Mouse (Mus musculus) hindbrain, embryonic 13.5 days (tissue): ENCODE results near the gene Cryaa. TPM values are rescaled to one million over a fixed set of nuclear protein-coding genes. Genes with fewer than 3 reads are reported as not detected.
"Not testable (repeated sequence)": the region's sequence is repeated elsewhere in the genome, so short reads cannot be mapped to it uniquely, and the experiment has no call there.

Experiments
- ATAC-seq: fragments of 200-750 bp; cut with Nextera tagmentation; 2 replicates; pipeline ENCODE4 v1.8.0; 2017; ENCODE audit warnings: moderate TSS enrichment; ENCODE audit not compliant: low FRiP score
- H3K27ac ChIP-seq: fragments of 300-500 bp; sonication (generic); 2 replicates; pipeline ENCODE4 v1.5.1; 2015; ENCODE audit warnings: inconsistent platforms, mild to moderate bottlenecking, moderate library complexity
- H3K27me3 ChIP-seq: fragments of 300-500 bp; sonication (generic); 2 replicates; pipeline ENCODE4 v1.6.1; 2015; ENCODE audit warnings: mild to moderate bottlenecking, inconsistent platforms
- H3K36me3 ChIP-seq: fragments of 300-500 bp; sonication (generic); 2 replicates; pipeline ENCODE4 v1.6.1; 2015; ENCODE audit warnings: mild to moderate bottlenecking, inconsistent platforms
- H3K4me1 ChIP-seq: fragments of 300-500 bp; sonication (generic); replicated peaks from 2 replicates; pipeline ENCODE4 v1.6.1; 2015; ENCODE audit warnings: inconsistent platforms
- H3K4me2 ChIP-seq: fragments of 300-500 bp; sonication (generic); 2 replicates; pipeline ENCODE4 v1.6.1; 2015; ENCODE audit warnings: inconsistent platforms, mild to moderate bottlenecking, moderate library complexity
- H3K4me3 ChIP-seq: fragments of 300-500 bp; sonication (generic); 2 replicates; pipeline ENCODE4 v1.5.1; 2015; ENCODE audit warnings: mild to moderate bottlenecking, inconsistent platforms
- H3K9ac ChIP-seq: fragments of 300-500 bp; sonication (generic); 2 replicates; pipeline ENCODE4 v1.6.1; 2015; ENCODE audit warnings: mild to moderate bottlenecking, inconsistent platforms
- H3K9me3 ChIP-seq: fragments of 300-500 bp; sonication (generic); 2 replicates; pipeline ENCODE4 v1.6.1; 2016; ENCODE audit warnings: inconsistent platforms
- WGBS: fragments of 180-500 bp; shearing (Covaris S2); methylation state at CpG from one replicate; pipeline ENCODE4 v1.1.7; 2015; 5-methylcytosine and 5-hydroxymethylcytosine counted together
- polyA plus RNA-seq: library from polyadenylated mRNA; unstranded; fragments of >200 nt; fragmentation: Nextera tagmentation; extraction: Ambion mirVana; gene quantifications from 2 replicates; pipeline ENCODE4 v1.2.1, GENCODE M21; 2015

Cryaa gene
- polyA plus RNA-seq, 1 experiment from 2014 or later, result not detected

DNA sequence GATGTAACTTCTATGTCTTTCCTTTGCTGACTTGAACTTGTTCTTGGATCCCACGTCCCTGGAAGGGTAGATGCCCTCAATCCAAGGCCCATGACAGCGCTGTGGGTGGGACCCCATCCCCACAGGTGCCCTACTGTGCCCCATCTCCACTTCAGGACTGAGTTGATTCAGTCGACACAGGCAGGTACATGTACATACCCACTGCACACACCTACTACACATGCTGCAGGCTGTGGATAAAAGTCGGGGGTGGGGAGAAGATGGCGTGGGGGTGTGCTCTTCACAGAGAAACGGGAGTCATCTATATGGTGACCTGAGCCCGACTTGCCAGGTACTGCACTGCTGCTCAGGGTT is 16.4 kb downstream of the Cryaa start:
- H3K9me3 ChIP-seq, result no peaks in the 10 kb centered on the region
- H3K9ac ChIP-seq, result no peak overlapping the region
- no peak overlapping the region for H3K27ac ChIP-seq
- H3K4me2 ChIP-seq, result no peak overlapping the region
- no peaks in the 10 kb centered on the region for H3K27me3 ChIP-seq
- peaks cover 26% of the 10 kb centered on the region for H3K4me1 ChIP-seq
- 71% methylated on average over 7 of the region's 7 CpGs for WGBS
- no peaks in the 10 kb centered on the region for H3K36me3 ChIP-seq
- ATAC-seq, result 0 out of 2 replicates have a peak, but pooled peaks have one; percentile 25
- H3K4me3 ChIP-seq, result no peak overlapping the region

DNA sequence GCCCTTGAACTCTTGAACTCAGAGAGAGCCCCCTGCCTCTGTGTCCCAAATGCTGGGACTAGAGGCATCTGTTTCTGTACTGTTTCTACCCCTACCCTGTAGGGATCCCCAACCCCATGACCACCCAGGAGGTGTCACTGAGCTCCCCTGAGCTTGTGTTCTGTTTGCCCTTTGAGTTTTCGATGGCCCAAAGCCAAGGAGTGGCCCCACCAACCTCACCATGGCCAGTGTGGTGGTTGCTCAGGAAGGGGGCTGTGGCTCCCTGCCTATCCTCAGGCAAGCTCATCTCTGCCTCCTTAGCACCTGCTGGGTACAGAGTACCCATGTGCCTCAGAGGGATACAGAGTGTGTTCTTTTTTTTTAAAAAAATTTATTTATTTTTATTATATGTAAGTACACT is 17.3 kb downstream of the Cryaa start:
- 87% methylated on average over 1 of the region's 1 CpGs for WGBS
- Histone ChIP-seq H3K36me3 (no peaks in the 10 kb centered on the region), H3K9ac (no peak overlapping the region), H3K4me2 (no peak overlapping the region), H3K27ac (no peak overlapping the region), H3K27me3 (no peaks in the 10 kb centered on the region), H3K4me3 (no peak overlapping the region), H3K9me3 (no peaks in the 10 kb centered on the region), H3K4me1 (peaks cover 28% of the 10 kb centered on the region)
- no peak for ATAC-seq

DNA sequence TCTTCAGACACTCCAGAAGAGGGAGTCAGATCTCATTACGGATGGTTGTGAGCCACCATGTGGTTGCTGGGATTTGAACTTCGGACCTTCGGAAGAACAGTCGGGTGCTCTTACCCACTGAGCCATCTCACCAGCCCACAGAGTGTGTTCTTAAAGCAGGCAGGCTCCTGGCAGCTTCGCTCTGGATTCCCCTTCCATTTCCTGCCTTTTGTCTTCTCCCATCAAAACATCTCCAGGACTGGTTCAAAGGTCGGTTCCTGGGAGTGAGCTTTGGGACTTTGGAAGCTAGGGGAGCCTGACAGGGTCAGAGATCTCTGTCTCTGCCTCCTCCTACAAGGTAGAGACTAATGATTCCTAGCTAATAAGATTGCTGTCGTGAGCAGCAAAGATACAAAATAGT is 17.7 kb downstream of the Cryaa start:
- H3K4me2 ChIP-seq, H3K27ac ChIP-seq, H3K9ac ChIP-seq, H3K4me3 ChIP-seq, ATAC-seq, H3K27me3 ChIP-seq, H3K36me3 ChIP-seq, H3K9me3 ChIP-seq: not testable (repeated sequence)
- H3K4me1 ChIP-seq, result peaks cover 28% of the 10 kb centered on the region
- 88% methylated on average over 7 of the region's 7 CpGs for WGBS

DNA sequence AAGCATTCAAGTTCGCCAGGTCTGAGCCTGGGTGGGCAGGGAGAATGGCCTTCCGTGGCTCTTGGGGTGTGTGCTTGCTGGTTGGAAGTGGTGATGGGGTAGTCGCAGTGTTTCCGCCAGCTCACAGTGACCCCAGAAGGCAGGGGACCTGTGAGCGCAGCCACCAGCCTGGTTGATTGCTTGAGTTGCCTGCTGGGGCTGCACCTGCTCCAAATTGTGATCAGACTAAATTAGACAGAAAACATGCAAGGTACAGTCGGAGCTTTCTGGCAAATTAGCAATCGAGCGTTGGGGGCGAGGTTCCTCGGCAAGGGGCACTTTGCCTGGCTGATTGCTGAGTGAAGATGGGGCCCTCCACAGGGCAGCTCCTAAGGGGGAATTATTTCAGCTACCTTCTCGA is 20.7 kb downstream of the Cryaa start:
- Histone ChIP-seq H3K27ac (peak overlapping the region; percentile 40; the same call in 1 of the 2 replicates), H3K9me3 (no peaks in the 10 kb centered on the region), H3K9ac (no peak overlapping the region), H3K4me1 (peaks cover 23% of the 10 kb centered on the region), H3K4me3 (no peak overlapping the region), H3K36me3 (no peaks in the 10 kb centered on the region), H3K27me3 (0 out of 2 replicates have a peak, but pooled peaks cover 3% of the 10 kb centered on the region), H3K4me2 (no peak overlapping the region)
- 52% methylated on average over 11 of the region's 11 CpGs for WGBS
- no peak for ATAC-seq

DNA sequence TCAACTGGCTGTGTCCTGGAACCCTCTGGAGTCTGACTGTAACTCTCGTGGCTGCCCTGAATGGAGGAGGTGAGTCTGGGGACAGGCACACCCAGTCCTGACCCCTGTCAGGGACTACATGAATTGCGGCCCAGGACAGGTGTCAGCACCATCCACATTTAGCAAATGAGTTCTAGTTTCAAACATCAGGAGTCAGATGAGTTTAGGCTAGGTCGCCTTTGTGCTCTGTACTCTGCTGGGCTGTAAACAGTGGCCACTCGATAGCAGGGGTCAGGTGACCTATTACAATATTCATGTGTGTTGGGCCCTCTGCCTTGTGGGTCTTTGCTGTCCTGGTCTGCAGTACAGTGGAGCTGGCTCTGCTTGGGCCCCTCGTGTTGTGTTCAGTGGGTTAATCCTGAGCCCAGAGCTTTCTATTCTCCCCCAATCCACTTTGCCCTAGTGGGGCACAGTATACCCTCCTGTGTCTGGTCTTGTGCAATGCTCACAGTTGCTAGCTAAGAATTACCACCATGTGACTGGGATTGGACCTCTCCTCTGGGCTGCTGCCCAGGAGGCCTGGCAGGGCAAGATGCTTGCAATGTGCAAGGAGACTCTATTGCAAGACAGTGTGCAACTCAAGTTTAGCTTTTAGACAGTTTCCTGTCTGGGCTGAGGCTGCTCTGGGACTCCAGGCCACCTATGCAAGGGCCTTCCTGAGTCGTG is 25.8 kb downstream of the Cryaa start:
- ATAC-seq, result no peak
- 79% methylated on average over 6 of the region's 6 CpGs for WGBS
- no peak overlapping the region for H3K4me3 ChIP-seq

GRCm38 (mm10) chr17:31705271-31706020 is 27.8 kb downstream of the Cryaa start:
- H3K9me3 ChIP-seq, result no peaks in the 10 kb centered on the region
- no peaks in the 10 kb centered on the region for H3K36me3 ChIP-seq
- 0 out of 2 replicates have a peak, but pooled peaks cover 3% of the 10 kb centered on the region for H3K27me3 ChIP-seq
- no peak overlapping the region for H3K4me3 ChIP-seq
- H3K27ac ChIP-seq, result no peak overlapping the region
- no peak overlapping the region for H3K9ac ChIP-seq
- H3K4me2 ChIP-seq, result no peak overlapping the region
- peaks cover 9% of the 10 kb centered on the region; the same call in 1 of the 2 replicates for H3K4me1 ChIP-seq
- ATAC-seq, result peak; percentile 7; the same call in 1 of the 2 replicates
- 68% methylated on average over 20 of the region's 20 CpGs for WGBS

More for the DNA sequence above, 25.8 kb downstream of the Cryaa start:
- no peak overlapping the region for H3K27ac ChIP-seq
- no peaks in the 10 kb centered on the region for H3K9me3 ChIP-seq
- no peak overlapping the region for H3K4me2 ChIP-seq
- H3K36me3 ChIP-seq, result no peaks in the 10 kb centered on the region
- peaks cover 13% of the 10 kb centered on the region for H3K4me1 ChIP-seq
- H3K27me3 ChIP-seq, result 0 out of 2 replicates have a peak, but pooled peaks cover 3% of the 10 kb centered on the region
- no peak overlapping the region for H3K9ac ChIP-seq

GRCm38 (mm10) chr17:31709121-31709741 is 31.6 kb downstream of the Cryaa start:
- no peak overlapping the region for H3K4me2 ChIP-seq
- no peak overlapping the region for H3K4me3 ChIP-seq
- no peaks in the 10 kb centered on the region for H3K36me3 ChIP-seq
- 55% methylated on average over 7 of the region's 7 CpGs for WGBS
- no peaks in the 10 kb centered on the region for H3K27me3 ChIP-seq
- ATAC-seq, result no peak
- H3K4me1 ChIP-seq, result peaks cover 9% of the 10 kb centered on the region; the same call in 1 of the 2 replicates
- no peaks in the 10 kb centered on the region for H3K9me3 ChIP-seq
- H3K27ac ChIP-seq, result no peak overlapping the region
- H3K9ac ChIP-seq, result no peak overlapping the region

DNA sequence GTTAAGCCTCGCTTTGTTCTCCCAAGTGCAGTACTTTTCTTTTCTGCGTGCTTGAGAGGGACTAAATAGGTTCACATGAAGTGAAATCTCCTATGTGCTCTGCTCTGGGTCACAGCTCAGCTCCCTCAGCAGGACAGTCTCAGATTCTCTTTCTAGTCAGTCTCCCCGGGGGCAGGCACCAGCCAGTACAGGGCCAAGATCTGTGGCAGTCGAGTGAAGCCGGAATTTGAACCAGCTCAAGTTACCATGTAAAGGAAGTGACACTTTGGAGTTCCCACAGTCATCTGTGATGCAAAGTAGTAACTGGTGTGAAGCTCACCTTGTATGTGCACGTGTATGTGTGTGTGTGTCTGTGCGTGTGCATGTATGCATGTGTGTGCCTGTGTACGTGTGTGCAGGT is 32.8 kb downstream of the Cryaa start:
- no peaks in the 10 kb centered on the region for H3K27me3 ChIP-seq
- no peak overlapping the region for H3K27ac ChIP-seq
- 79% methylated on average over 8 of the region's 8 CpGs for WGBS
- H3K4me1 ChIP-seq, result peaks cover 7% of the 10 kb centered on the region; the same call in 1 of the 2 replicates
- H3K9me3 ChIP-seq, result no peaks in the 10 kb centered on the region
- no peak overlapping the region for H3K4me2 ChIP-seq
- H3K36me3 ChIP-seq, result no peaks in the 10 kb centered on the region
- H3K4me3 ChIP-seq, result no peak overlapping the region
- no peak overlapping the region for H3K9ac ChIP-seq
- ATAC-seq, result no peak

GRCm38 (mm10) chr17:31713709-31714108 is 36.1 kb downstream of the Cryaa start:
- Histone ChIP-seq H3K27ac (no peak overlapping the region), H3K4me1 (0 out of 2 replicates have a peak, but pooled peaks cover 3% of the 10 kb centered on the region), H3K9ac (no peak overlapping the region), H3K4me3 (no peak overlapping the region), H3K36me3 (no peaks in the 10 kb centered on the region), H3K9me3 (no peaks in the 10 kb centered on the region), H3K27me3 (no peaks in the 10 kb centered on the region), H3K4me2 (no peak overlapping the region)
- WGBS, result 77% methylated on average over 9 of the region's 9 CpGs
- ATAC-seq, result no peak

- WGBS, result 77% methylated on average over 3 of the region's 3 CpGs
- Histone ChIP-seq H3K36me3 (no peaks in the 10 kb centered on the region), H3K4me2 (no peak overlapping the region), H3K27ac (no peak overlapping the region), H3K4me1 (0 out of 2 replicates have a peak, but pooled peaks cover under 1% of the 10 kb centered on the region), H3K9ac (no peak overlapping the region), H3K9me3 (no peaks in the 10 kb centered on the region), H3K4me3 (no peak overlapping the region), H3K27me3 (no peaks in the 10 kb centered on the region)
- ATAC-seq, result no peak
These were observed 36.5 kb downstream of the Cryaa start for GRCm38 (mm10) chr17:31714125-31714524.

DNA sequence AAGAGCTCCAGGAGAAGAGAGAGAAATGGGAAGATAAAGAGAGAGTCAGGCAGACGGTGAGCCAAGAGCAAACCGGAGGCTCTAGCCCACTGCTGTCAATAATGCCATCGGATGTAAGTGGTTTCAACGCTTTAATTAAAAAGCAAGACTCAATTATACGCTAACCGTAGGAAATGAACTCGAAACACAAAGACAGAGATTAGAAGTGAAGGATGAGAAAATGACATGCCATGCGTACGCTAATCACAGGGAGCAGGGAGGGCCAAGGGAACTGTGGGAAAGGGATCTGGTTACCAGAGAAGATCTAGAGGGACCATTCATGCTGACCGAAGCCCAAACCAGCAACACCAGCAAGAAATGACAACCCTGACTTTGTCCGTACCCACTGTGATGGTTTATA is 37.4 kb downstream of the Cryaa start:
- Histone ChIP-seq H3K4me2 (no peak overlapping the region), H3K4me3 (no peak overlapping the region), H3K27ac (no peak overlapping the region), H3K9ac (no peak overlapping the region), H3K27me3 (no peaks in the 10 kb centered on the region), H3K4me1 (no peaks in the 10 kb centered on the region), H3K36me3 (no peaks in the 10 kb centered on the region), H3K9me3 (no peaks in the 10 kb centered on the region)
- ATAC-seq, result no peak
- 57% methylated on average over 11 of the region's 11 CpGs for WGBS

GRCm38 (mm10) chr17:31721637-31722036 is 44.0 kb downstream of the Cryaa start:
- Histone ChIP-seq H3K9me3 (no peaks in the 10 kb centered on the region), H3K4me1 (peaks cover 12% of the 10 kb centered on the region), H3K4me2 (no peak overlapping the region), H3K27me3 (no peaks in the 10 kb centered on the region), H3K27ac (no peak overlapping the region), H3K36me3 (no peaks in the 10 kb centered on the region), H3K4me3 (no peak overlapping the region), H3K9ac (no peak overlapping the region)
- ATAC-seq, result no peak
- 62% methylated on average over 6 of the region's 6 CpGs for WGBS
